Mouse (Mus musculus): ENCODE measurements around the gene Sephs2. TPM values are rescaled to one million over a fixed set of nuclear protein-coding genes. Genes with fewer than 3 reads are reported as not detected.

Sephs2 gene
- polyA plus RNA-seq, 1 experiment from 2014 or later: 712 TPM

GRCm38 (mm10) chr7:127276519-127276961 lies 2.7 kb upstream of the Sephs2 start:
- ATAC-seq (peak; percentile 75), DNase-seq (peak; percentile 67)
- WGBS (ENCODE audit: insufficient replicate concordance): 56% methylated on average over 5 of the region's 5 CpGs
- Histone ChIP-seq H3K4me2 (ENCODE audit: low read depth, low read length) (peak overlapping the region; percentile 14; the same call in 1 of the 2 replicates), H3K27ac (ENCODE audit: low read depth) (peak overlapping the region; percentile 94), H3K9ac (replicated peaks) (peak overlapping the region; percentile 3), H3K4me3 (ENCODE audit: low read depth, low read length) (no peak overlapping the region), H3K36me3 (replicated peaks; ENCODE audit: insufficient read depth, low read length) (peaks cover 1% of the 10 kb centered on the region; the same call in 1 of the 2 replicates), H3K4me1 (ENCODE audit: insufficient read depth) (peaks cover 18% of the 10 kb centered on the region), H3K9me3 (ENCODE audit: low read length) (no peaks in the 10 kb centered on the region), H3K27me3 (ENCODE audit: insufficient read depth, low read length) (no peaks in the 10 kb centered on the region)
- TF ChIP-seq CTCF (IDR thresholded peaks at IDR 0.05; ENCODE audit: low read depth) (no peak), EP300 (IDR thresholded peaks at IDR 0.05; ENCODE audit: low read depth) (peak; percentile 90)

- H3K4me3 ChIP-seq (ENCODE audit: low read depth, low read length): peak overlapping the region; percentile 87
These were observed 534 bp downstream of the Sephs2 start for GRCm38 (mm10) chr7:127273118-127273923.

GRCm38 (mm10) chr7:127272566-127272965 lies 1.3 kb downstream of the Sephs2 start:
- Histone ChIP-seq H3K27me3 (ENCODE audit: insufficient read depth, low read length) (no peaks in the 10 kb centered on the region), H3K4me3 (ENCODE audit: low read depth, low read length) (peak overlapping the region; percentile 87), H3K4me2 (ENCODE audit: low read depth, low read length) (peak overlapping the region; percentile 96), H3K27ac (ENCODE audit: low read depth) (peak overlapping the region; percentile 94), H3K36me3 (replicated peaks; ENCODE audit: insufficient read depth, low read length) (peaks cover 9% of the 10 kb centered on the region), H3K9ac (replicated peaks) (peak overlapping the region; percentile 98), H3K9me3 (ENCODE audit: low read length) (peaks cover 6% of the 10 kb centered on the region; the same call in 1 of the 2 replicates), H3K4me1 (ENCODE audit: insufficient read depth) (peaks cover 11% of the 10 kb centered on the region; the same call in 1 of the 2 replicates)
- ATAC-seq (no peak), DNase-seq (no peak)
- TF ChIP-seq CTCF (IDR thresholded peaks at IDR 0.05; ENCODE audit: low read depth): no peak
- TF ChIP-seq EP300 (IDR thresholded peaks at IDR 0.05; ENCODE audit: low read depth): no peak
- WGBS (ENCODE audit: insufficient replicate concordance): 79% methylated on average over 15 of the region's 15 CpGs

More at GRCm38 (mm10) chr7:127273118-127273923, 534 bp downstream of the Sephs2 start:
- WGBS (ENCODE audit: insufficient replicate concordance): 10% methylated on average over 41 of the region's 50 CpGs
- Histone ChIP-seq H3K27ac (ENCODE audit: low read depth) (peak overlapping the region; percentile 94), H3K4me2 (ENCODE audit: low read depth, low read length) (peak overlapping the region; percentile 96), H3K9ac (replicated peaks) (peak overlapping the region; percentile 98), H3K9me3 (ENCODE audit: low read length) (peaks cover 4% of the 10 kb centered on the region; the same call in 1 of the 2 replicates), H3K4me1 (ENCODE audit: insufficient read depth) (peaks cover 18% of the 10 kb centered on the region), H3K27me3 (ENCODE audit: insufficient read depth, low read length) (no peaks in the 10 kb centered on the region), H3K36me3 (replicated peaks; ENCODE audit: insufficient read depth, low read length) (peaks cover 9% of the 10 kb centered on the region)
- TF ChIP-seq CTCF (IDR thresholded peaks at IDR 0.05; ENCODE audit: low read depth) (no peak), EP300 (IDR thresholded peaks at IDR 0.05; ENCODE audit: low read depth) (no peak)
- peak; percentile 37 for DNase-seq
- peak; percentile 12 for ATAC-seq

- peak overlapping the region; percentile 53 for H3K9ac ChIP-seq (replicated peaks)
- H3K4me1 ChIP-seq (ENCODE audit: insufficient read depth): peaks cover 11% of the 10 kb centered on the region; the same call in 1 of the 2 replicates
- H3K4me2 ChIP-seq (ENCODE audit: low read depth, low read length): peak overlapping the region; percentile 96
- ATAC-seq (no peak), DNase-seq (no peak)
- peak overlapping the region; percentile 73 for H3K27ac ChIP-seq (ENCODE audit: low read depth)
- peaks cover 6% of the 10 kb centered on the region; the same call in 1 of the 2 replicates for H3K9me3 ChIP-seq (ENCODE audit: low read length)
- TF ChIP-seq CTCF (IDR thresholded peaks at IDR 0.05; ENCODE audit: low read depth) (no peak), EP300 (IDR thresholded peaks at IDR 0.05; ENCODE audit: low read depth) (no peak)
- H3K36me3 ChIP-seq (replicated peaks; ENCODE audit: insufficient read depth, low read length): peaks cover 9% of the 10 kb centered on the region
- WGBS (ENCODE audit: insufficient replicate concordance): 84% methylated on average over 4 of the region's 4 CpGs
- peak overlapping the region; percentile 87 for H3K4me3 ChIP-seq (ENCODE audit: low read depth, low read length)
- H3K27me3 ChIP-seq (ENCODE audit: insufficient read depth, low read length): no peaks in the 10 kb centered on the region
These were observed 2.8 kb downstream of the Sephs2 start for GRCm38 (mm10) chr7:127271093-127271492.

GRCm38 (mm10) chr7:127270666-127271065 lies 3.2 kb downstream of the Sephs2 start:
- WGBS (ENCODE audit: insufficient replicate concordance): 57% methylated on average over 5 of the region's 5 CpGs
- peak overlapping the region; percentile 53 for H3K9ac ChIP-seq (replicated peaks)
- peaks cover 6% of the 10 kb centered on the region; the same call in 1 of the 2 replicates for H3K9me3 ChIP-seq (ENCODE audit: low read length)
- TF ChIP-seq CTCF (IDR thresholded peaks at IDR 0.05; ENCODE audit: low read depth) (no peak), EP300 (IDR thresholded peaks at IDR 0.05; ENCODE audit: low read depth) (no peak)
- H3K4me1 ChIP-seq (ENCODE audit: insufficient read depth): peaks cover 11% of the 10 kb centered on the region; the same call in 1 of the 2 replicates
- peak overlapping the region; percentile 87; the same call in 1 of the 2 replicates for H3K4me3 ChIP-seq (ENCODE audit: low read depth, low read length)
- H3K4me2 ChIP-seq (ENCODE audit: low read depth, low read length): peak overlapping the region; percentile 96
- H3K36me3 ChIP-seq (replicated peaks; ENCODE audit: insufficient read depth, low read length): peaks cover 9% of the 10 kb centered on the region
- peak overlapping the region; percentile 73 for H3K27ac ChIP-seq (ENCODE audit: low read depth)
- no peaks in the 10 kb centered on the region for H3K27me3 ChIP-seq (ENCODE audit: insufficient read depth, low read length)
- DNase-seq: no peak
- no peak for ATAC-seq

- Histone ChIP-seq H3K36me3 (replicated peaks; ENCODE audit: insufficient read depth, low read length) (peaks cover 9% of the 10 kb centered on the region), H3K27me3 (ENCODE audit: insufficient read depth, low read length) (no peaks in the 10 kb centered on the region), H3K4me3 (ENCODE audit: low read depth, low read length) (no peak overlapping the region), H3K4me1 (ENCODE audit: insufficient read depth) (peaks cover 11% of the 10 kb centered on the region; the same call in 1 of the 2 replicates), H3K9me3 (ENCODE audit: low read length) (peaks cover 6% of the 10 kb centered on the region; the same call in 1 of the 2 replicates), H3K4me2 (ENCODE audit: low read depth, low read length) (peak overlapping the region; percentile 96; the same call in 1 of the 2 replicates), H3K9ac (replicated peaks) (no peak overlapping the region), H3K27ac (ENCODE audit: low read depth) (peak overlapping the region; percentile 73)
- 58% methylated on average over 2 of the region's 2 CpGs for WGBS (ENCODE audit: insufficient replicate concordance)
- TF ChIP-seq EP300 (IDR thresholded peaks at IDR 0.05; ENCODE audit: low read depth) (0 out of 2 replicates have a peak, but pooled peaks have one; percentile 11), CTCF (IDR thresholded peaks at IDR 0.05; ENCODE audit: low read depth) (no peak)
- peak; percentile 29 for DNase-seq
- peak; percentile 14; the same call in 1 of the 2 replicates for ATAC-seq
These were observed 3.6 kb downstream of the Sephs2 start for GRCm38 (mm10) chr7:127270256-127270655.

All from liver, postnatal 0 days (tissue).